Mouse (Mus musculus) olfactory bulb, adult 2 months (tissue): ENCODE data around the gene Cops2. TPM values are rescaled to one million over a fixed set of nuclear protein-coding genes. Genes with fewer than 3 reads are reported as not detected.
A peak's percentile ranks its signal among the peaks of the same experiment; 100 is the strongest.

Experiments used
- H3K27ac ChIP-seq: fragments of 200-500 bp; 2 replicates; pipeline ENCODE4 v1.5.1; 2012; ENCODE audit warnings: low read depth, low read length; ENCODE audit not compliant: insufficient read depth
- H3K4me1 ChIP-seq: fragments of 200-500 bp; 2 replicates; pipeline ENCODE4 v1.6.1; 2012; ENCODE audit warnings: low read length; ENCODE audit not compliant: control insufficient read depth, insufficient read depth
- H3K4me3 ChIP-seq: fragments of 200-500 bp; 2 replicates; pipeline ENCODE4 v1.5.1; 2012; ENCODE audit warnings: mild to moderate bottlenecking, low read depth, low read length, moderate library complexity; ENCODE audit not compliant: insufficient read depth
- CTCF ChIP-seq: fragments of 200-500 bp; IDR thresholded peaks from 2 replicates; pipeline ENCODE4 v1.5.1; 2012; ENCODE audit warnings: low read depth, mild to moderate bottlenecking, low read length, moderate library complexity; ENCODE audit not compliant: insufficient read depth
- POLR2A ChIP-seq: fragments of 200-500 bp; IDR thresholded peaks from 2 replicates; pipeline ENCODE4 v1.6.1; 2012; ENCODE audit warnings: mild to moderate bottlenecking, low read depth, low read length, moderate library complexity; ENCODE audit not compliant: insufficient read depth
- WGBS: fragments of 180-500 bp; shearing (Covaris S2); methylation state at CpG from one replicate; pipeline ENCODE4 v1.1.7; 2018; 5-methylcytosine and 5-hydroxymethylcytosine counted together
- polyA plus RNA-seq: library from polyadenylated mRNA; stranded (reverse); fragments of >200 nt; gene quantifications from 2 replicates; pipeline ENCODE4 v1.2.4, GENCODE M21; 2012; ENCODE audit warnings: low replicate concordance; ENCODE audit not compliant: missing spikeins, insufficient read depth, insufficient read length

Gene Cops2
- polyA plus RNA-seq, 1 experiment = not detected

- H3K27ac ChIP-seq = no peak overlapping the region
Observed at GRCm38 (mm10) chr2:125885891-125886576, 27.1 kb upstream of the Cops2 start.

GRCm38 (mm10) chr2:125870159-125870558 lies 11.2 kb upstream of the Cops2 start:
- TF ChIP-seq POLR2A (no peak), CTCF (no peak)
- WGBS = 93% methylated on average over 3 of the region's 3 CpGs
- H3K27ac ChIP-seq = no peak overlapping the region

More at GRCm38 (mm10) chr2:125885891-125886576, 27.1 kb upstream of the Cops2 start:
- Histone ChIP-seq H3K4me3 (no peak overlapping the region), H3K4me1 (no peaks in the 10 kb centered on the region)
- 74% methylated on average over 4 of the region's 4 CpGs for WGBS
- TF ChIP-seq POLR2A (no peak), CTCF (no peak)

GRCm38 (mm10) chr2:125868301-125868700 lies 9.4 kb upstream of the Cops2 start:
- 89% methylated on average over 3 of the region's 3 CpGs for WGBS
- TF ChIP-seq CTCF = no peak
- TF ChIP-seq POLR2A = no peak
- no peak overlapping the region for H3K4me3 ChIP-seq
- H3K27ac ChIP-seq = no peak overlapping the region
- H3K4me1 ChIP-seq = peaks cover 6% of the 10 kb centered on the region

More at GRCm38 (mm10) chr2:125870159-125870558, 11.2 kb upstream of the Cops2 start:
- Histone ChIP-seq H3K4me1 (peaks cover 6% of the 10 kb centered on the region), H3K4me3 (no peak overlapping the region)

- Histone ChIP-seq H3K4me3 (peak overlapping the region; percentile 73), H3K4me1 (peaks cover 6% of the 10 kb centered on the region), H3K27ac (peak overlapping the region; percentile 36; the same call in 1 of the 2 replicates)
- TF ChIP-seq POLR2A = no peak
- TF ChIP-seq CTCF = no peak
- WGBS = 2% methylated on average over 22 of the region's 23 CpGs
Observed at GRCm38 (mm10) chr2:125866058-125866740, 7.3 kb upstream of the Cops2 start.

- H3K4me1 ChIP-seq = peaks cover 6% of the 10 kb centered on the region
- no peak for TF ChIP-seq CTCF
- TF ChIP-seq POLR2A = no peak
- no peak overlapping the region for H3K4me3 ChIP-seq
- no peak overlapping the region for H3K27ac ChIP-seq
Observed at GRCm38 (mm10) chr2:125865585-125865984, 6.6 kb upstream of the Cops2 start.

GRCm38 (mm10) chr2:125864551-125864950 lies 5.6 kb upstream of the Cops2 start:
- TF ChIP-seq POLR2A = no peak
- no peak for TF ChIP-seq CTCF
- 93% methylated on average over 1 of the region's 1 CpGs for WGBS
- Histone ChIP-seq H3K4me3 (no peak overlapping the region), H3K27ac (no peak overlapping the region), H3K4me1 (peaks cover 6% of the 10 kb centered on the region)

GRCm38 (mm10) chr2:125863799-125864198 lies 4.9 kb upstream of the Cops2 start:
- TF ChIP-seq CTCF (no peak), POLR2A (no peak)
- 84% methylated on average over 3 of the region's 3 CpGs for WGBS
- H3K4me3 ChIP-seq = no peak overlapping the region
- peaks cover 6% of the 10 kb centered on the region for H3K4me1 ChIP-seq
- no peak overlapping the region for H3K27ac ChIP-seq

- TF ChIP-seq POLR2A (no peak), CTCF (no peak)
- 17% methylated on average over 3 of the region's 3 CpGs for WGBS
- H3K4me1 ChIP-seq = no peaks in the 10 kb centered on the region
- no peak overlapping the region for H3K4me3 ChIP-seq
- no peak overlapping the region for H3K27ac ChIP-seq
Observed at GRCm38 (mm10) chr2:125857707-125858106, 1.2 kb downstream of the Cops2 start.

- Histone ChIP-seq H3K4me3 (no peak overlapping the region), H3K27ac (no peak overlapping the region), H3K4me1 (no peaks in the 10 kb centered on the region)
- no peak for TF ChIP-seq POLR2A
- no peak for TF ChIP-seq CTCF
- 66% methylated on average over 2 of the region's 2 CpGs for WGBS
Observed at GRCm38 (mm10) chr2:125851237-125851636, 7.7 kb downstream of the Cops2 start.
